Mouse (Mus musculus) heart, postnatal 10 days (tissue): ENCODE measurements around the gene Igdcc3. TPM values are rescaled to one million over a fixed set of nuclear protein-coding genes. Genes with fewer than 3 reads are reported as not detected.

ENCODE experiments used
- DNase-seq, 2 experiments: peaks; one replicate each; pipeline ENCODE4 v3.0.0; 2021
- intact Hi-C: fragments of 180-260 bp; cut with DNase I; formaldehyde crosslinking; loops from one replicate; pipeline ENCODE4 v1.15.1; 2025
- total RNA-seq, 2 experiments: library from RNA; stranded (reverse); gene quantifications; 2 replicates each; pipeline ENCODE4 v1.2.3; 2021

The Igdcc3 gene
- under 1 TPM; 0.22 to 0.40 TPM for total RNA-seq

DNA sequence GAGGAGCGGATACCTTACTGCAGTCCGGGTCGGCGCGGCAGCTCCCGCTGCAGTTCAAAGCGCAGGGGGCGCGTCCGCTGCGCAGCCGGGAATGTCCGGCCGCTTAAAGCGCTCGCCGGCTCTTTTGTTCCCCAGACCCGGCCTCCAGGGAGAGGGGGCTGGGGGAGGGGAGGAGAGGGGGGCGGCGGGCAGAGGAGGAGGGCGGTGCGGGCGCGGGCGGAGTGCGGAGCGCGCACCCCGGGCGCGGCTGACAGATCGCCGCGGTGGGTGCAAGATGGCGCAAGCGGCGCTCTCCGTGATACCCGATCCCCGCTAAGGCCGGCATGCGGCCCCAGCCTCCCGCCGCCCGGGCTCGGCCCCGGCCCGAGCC is at the start of gene Igdcc3:
Igdcc3 (plus strand) TSS at position 254 of the 370 bp plus-strand sequence.
- peak; percentile 40 to 53 for DNase-seq
- intact Hi-C loops = no loop called here

GRCm38 (mm10) chr9:65094237-65094636 is 46.8 kb upstream of the Igdcc3 start:
- intact Hi-C loops = no loop called here
- DNase-seq = peak; percentile 83 to 85

DNA sequence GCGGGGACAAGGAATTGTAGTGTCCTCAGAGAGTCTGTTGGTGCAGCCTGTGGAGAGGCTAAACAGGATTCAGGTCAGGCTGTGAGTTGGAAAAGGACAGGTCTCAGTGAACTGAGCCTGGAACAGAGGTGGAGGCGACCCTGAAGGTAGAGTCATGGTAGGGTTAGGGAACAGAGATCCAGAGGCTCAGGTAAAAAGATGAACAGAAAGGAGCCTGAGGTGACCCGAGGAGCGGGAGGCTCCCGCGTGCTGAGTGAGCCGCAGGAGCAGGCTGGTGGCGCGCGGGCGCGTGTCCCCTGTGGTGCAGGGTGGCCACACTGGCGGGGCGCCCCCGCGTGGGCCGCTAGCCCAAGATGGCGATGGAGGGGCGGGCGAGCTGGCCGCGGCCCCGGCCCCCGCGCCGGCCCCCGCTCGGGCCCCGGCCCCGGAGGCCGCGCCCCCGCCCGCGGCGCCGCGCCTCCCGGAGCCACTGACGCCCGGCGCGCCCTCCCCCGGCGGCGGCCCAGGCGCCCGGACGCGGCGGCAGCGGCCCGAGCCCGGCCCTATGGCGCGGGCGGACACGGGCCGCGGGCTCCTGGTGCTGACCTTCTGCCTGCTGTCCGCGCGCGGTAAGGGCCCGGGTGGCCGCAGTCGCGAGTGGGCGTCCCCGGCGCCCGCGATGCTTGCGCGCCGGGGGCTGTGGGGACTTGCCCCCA is 39.9 kb upstream of the Igdcc3 start, which contains the start of gene Igdcc4:
Igdcc4 (plus strand) TSS at position 496 of the 695 bp plus-strand sequence.
- intact Hi-C loops = no loop called here
- DNase-seq = peak; percentile 32 to 46

- intact Hi-C loops = no loop called here
- peak; percentile 60 to 75 for DNase-seq
These were observed 39.2 kb upstream of the Igdcc3 start for GRCm38 (mm10) chr9:65101686-65102376.

DNA sequence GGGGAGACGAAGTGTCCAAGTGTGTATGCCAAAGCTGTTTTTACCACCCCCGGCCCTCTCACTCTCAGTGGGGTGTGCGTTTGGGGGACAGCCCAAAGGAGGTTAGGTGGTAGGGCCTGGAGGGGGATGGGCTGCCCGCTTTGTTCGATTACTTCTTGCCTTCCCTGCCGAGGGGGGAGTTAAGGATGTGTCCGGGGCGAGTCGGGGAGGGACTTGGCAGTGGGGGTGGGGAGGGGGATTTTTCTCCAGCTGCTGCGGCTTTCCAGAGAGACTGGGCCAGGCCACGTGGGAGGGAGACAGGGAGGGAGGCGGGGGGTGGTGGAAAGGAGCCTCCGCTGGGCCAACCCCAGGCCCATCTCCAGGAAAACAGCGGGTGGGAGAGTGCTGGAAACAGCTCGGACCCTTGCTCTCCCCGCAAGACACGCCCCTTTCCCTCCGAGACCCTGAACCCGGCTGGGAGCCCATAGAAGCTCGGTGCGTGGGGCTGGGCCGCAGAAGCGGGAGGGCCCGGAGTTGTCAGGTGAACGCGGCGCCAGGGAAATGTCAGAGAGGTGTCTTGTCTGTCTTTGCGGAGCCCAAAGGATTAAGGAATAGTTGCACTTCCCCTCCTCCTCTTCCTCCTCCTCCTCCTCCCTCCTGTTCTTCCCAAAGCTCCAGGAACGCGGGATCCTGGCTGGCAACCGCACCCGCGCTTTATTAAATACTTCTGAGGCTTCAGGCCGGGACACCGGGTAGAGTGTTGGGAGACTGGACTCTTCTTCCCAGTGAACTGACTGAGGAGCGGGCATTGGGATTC is 38.4 kb upstream of the Igdcc3 start:
- DNase-seq = peak; percentile 20 to 34
- intact Hi-C loops = no loop called here

GRCm38 (mm10) chr9:65103173-65103752 is 37.7 kb upstream of the Igdcc3 start:
- no peak for DNase-seq
- intact Hi-C loops = no loop called here

DNA sequence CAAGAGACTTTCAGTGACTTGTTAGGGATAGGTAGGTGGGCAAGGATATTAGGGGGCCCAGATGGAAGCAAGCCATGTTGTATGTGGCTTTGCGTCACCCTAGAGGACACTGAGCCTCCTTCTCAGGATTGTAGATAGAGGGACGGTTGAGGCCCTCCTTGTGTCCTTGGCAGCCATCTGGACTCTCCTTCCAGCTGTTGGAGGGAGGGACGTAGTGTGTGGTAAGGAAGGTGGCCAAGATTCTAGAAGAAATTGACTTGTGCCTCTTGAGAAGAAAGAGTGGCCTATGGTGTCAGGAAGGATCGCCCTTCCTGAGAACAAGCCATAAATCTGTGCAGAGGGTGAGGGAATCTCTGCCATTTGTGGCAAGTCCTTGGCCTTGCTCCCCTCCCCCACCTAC is 34.2 kb upstream of the Igdcc3 start:
- no peak for DNase-seq
- intact Hi-C loops = no loop called here

- no peak for DNase-seq
- intact Hi-C loops = no loop called here
These were observed 33.1 kb upstream of the Igdcc3 start for GRCm38 (mm10) chr9:65107893-65108292.

- DNase-seq = no peak
- intact Hi-C loops = no loop called here
These were observed 31.6 kb upstream of the Igdcc3 start for GRCm38 (mm10) chr9:65109132-65110072.

DNA sequence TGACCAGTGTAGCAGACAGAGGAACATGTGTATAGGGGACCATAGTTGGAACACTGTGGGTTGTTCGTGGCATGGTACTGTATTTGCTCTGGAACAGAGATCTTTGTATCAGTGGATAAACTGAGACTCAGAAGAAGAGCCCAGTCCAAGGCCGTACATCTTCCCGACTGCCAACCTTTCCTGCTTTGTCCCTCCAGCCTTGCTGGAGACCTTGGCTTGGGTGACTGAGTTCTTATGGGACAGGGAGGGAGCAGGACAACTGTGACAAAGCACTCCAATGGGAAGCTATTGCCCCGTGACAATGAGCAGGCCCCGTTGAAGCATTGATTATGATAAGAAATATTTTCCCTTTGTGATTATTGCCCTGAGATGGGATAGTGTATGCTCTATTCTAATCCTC is 29.3 kb upstream of the Igdcc3 start:
- intact Hi-C loops = no loop called here

DNA sequence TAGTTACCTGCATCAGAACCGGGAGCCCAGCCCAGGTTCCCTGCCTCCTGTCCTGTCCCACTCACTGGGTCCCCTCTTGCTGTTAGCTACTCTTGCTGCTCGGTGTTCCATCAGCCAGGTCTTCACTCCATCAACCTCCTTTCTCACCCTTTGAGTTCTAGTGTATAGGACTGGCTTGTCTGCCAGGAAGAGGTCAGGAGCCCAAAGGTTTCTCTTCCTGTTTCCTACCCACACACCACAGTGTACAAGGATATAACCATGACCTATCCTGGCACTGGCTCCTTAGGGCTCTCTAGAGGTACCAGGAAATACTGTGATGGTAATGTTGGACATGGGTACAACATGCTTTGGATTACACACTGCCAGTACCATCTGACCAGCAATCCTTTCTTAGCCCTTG is 27.3 kb upstream of the Igdcc3 start:
- intact Hi-C loops = no loop called here
- no peak for DNase-seq

More for the DNA sequence above, 29.3 kb upstream of the Igdcc3 start:
- DNase-seq = no peak

GRCm38 (mm10) chr9:65115891-65116290 is 25.1 kb upstream of the Igdcc3 start:
- intact Hi-C loops = no loop called here
- DNase-seq = peak in 1 of 2 experiments; percentile 36

DNA sequence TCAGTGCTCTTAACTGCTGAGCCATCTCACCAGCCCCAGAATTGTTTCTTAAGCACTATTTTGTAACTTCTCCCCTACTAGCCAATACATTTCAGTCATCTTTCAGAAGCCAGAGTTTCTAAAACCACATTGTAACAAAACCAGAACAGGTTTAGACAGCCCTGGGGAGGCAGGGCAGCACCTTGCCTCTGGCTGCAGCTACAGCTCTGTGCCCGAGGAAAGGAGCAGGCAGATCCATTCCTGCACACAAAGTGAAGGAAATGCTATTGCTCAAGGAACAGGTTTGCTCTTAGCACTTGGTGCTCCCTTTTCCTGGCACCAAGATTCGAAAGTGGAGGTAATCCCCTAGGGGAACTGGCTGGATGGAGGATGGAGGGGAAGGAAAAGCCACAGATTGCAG is 23.5 kb upstream of the Igdcc3 start:
- intact Hi-C loops = no loop called here
- no peak for DNase-seq

GRCm38 (mm10) chr9:65120935-65121334 is 20.1 kb upstream of the Igdcc3 start:
- DNase-seq = peak; percentile 85 to 88
- intact Hi-C loops = loop anchor here (5.0 kb wide), 2 partner anchors 39 to 109 kb away; no protein-coding TSS in a partner anchor

GRCm38 (mm10) chr9:65122545-65122944 is 18.4 kb upstream of the Igdcc3 start:
- intact Hi-C loops = loop anchor here (5.0 kb wide), 2 partner anchors 40 to 110 kb away; no protein-coding TSS in a partner anchor
- peak; percentile 63 to 71 for DNase-seq

- peak; percentile 58 to 71 for DNase-seq
- intact Hi-C loops = loop anchor here (5.0 kb wide), 2 partner anchors 41 to 111 kb away; no protein-coding TSS in a partner anchor
These were observed 17.3 kb upstream of the Igdcc3 start for GRCm38 (mm10) chr9:65123552-65124168.

DNA sequence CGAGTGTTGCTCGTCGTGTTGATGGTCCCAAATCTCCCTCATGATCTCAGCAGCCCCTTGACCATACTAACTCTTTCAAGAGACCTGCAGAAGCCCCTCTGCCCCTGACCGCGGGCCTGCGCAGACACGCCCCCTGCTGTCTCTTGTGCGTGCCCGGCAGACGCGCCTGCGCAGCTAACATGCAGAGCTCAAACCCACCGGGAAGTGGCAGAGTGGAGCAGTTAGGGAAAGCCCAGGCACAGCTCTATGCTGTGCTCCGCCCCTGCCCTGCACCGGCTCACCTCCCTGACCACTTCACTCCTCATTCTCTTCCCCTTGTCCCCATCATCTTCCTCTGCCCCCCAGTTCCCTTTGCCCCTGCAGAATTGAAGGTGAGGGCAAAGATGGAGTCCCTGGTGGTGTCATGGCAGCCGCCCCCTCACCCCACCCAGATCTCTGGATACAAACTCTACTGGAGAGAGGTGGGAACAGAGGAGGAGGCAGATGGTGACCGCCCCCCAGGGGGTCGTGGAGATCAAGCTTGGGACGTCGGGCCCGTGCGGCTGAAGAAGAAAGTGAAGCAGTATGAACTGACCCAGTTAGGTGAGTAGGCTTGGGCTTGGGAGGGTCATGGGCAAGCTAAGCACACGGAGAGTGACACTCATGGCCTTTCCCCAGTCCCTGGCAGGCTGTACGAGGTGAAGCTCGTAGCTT is 12.7 kb upstream of the Igdcc3 start:
- no peak for DNase-seq
- intact Hi-C loops = no loop called here

- intact Hi-C loops = loop anchor here (2.0 kb wide), 1 partner anchor 35 kb away; no protein-coding TSS in a partner anchor
- no peak for DNase-seq
These were observed 9.3 kb upstream of the Igdcc3 start for GRCm38 (mm10) chr9:65131717-65132116.
